Mouse (Mus musculus): ENCODE measurements around the gene Asb16.
"Not testable (repeated sequence)": the region's sequence is repeated elsewhere in the genome, so short reads cannot be mapped to it uniquely, and the experiment has no call there.

The Asb16 gene

GRCm38 (mm10) chr11:102241874-102242273 lies 26.7 kb upstream of the Asb16 start:
- peak; percentile 70 for DNase-seq (ENCODE audit: low read depth, low spot score)

GRCm38 (mm10) chr11:102244926-102245449 lies 23.6 kb upstream of the Asb16 start:
- DNase-seq (ENCODE audit: low read depth, low spot score): peak; percentile 65

GRCm38 (mm10) chr11:102245581-102246272 lies 22.8 kb upstream of the Asb16 start:
- no peak for DNase-seq (ENCODE audit: low read depth, low spot score)

GRCm38 (mm10) chr11:102246273-102246635 lies 22.3 kb upstream of the Asb16 start:
- DNase-seq (ENCODE audit: low read depth, low spot score): no peak

- no peak for DNase-seq (ENCODE audit: low read depth, low spot score)
Measured at GRCm38 (mm10) chr11:102246871-102247270, 21.7 kb upstream of the Asb16 start.

- DNase-seq (ENCODE audit: low read depth, low spot score): peak; percentile 98
Measured at GRCm38 (mm10) chr11:102248630-102249230, 19.8 kb upstream of the Asb16 start, which contains the start of gene BC030867. TSS of gene BC030867 (plus strand) at chr11:102248882.

GRCm38 (mm10) chr11:102249351-102250090 lies 19.0 kb upstream of the Asb16 start:
- peak; percentile 88 for DNase-seq (ENCODE audit: low read depth, low spot score)

- peak; percentile 61 for DNase-seq (ENCODE audit: low read depth, low spot score)
Measured at GRCm38 (mm10) chr11:102257514-102257913, 11.0 kb upstream of the Asb16 start.

- DNase-seq (ENCODE audit: low read depth, low spot score): no peak
Measured at GRCm38 (mm10) chr11:102258095-102258494, 10.4 kb upstream of the Asb16 start.

- peak; percentile 72 for DNase-seq (ENCODE audit: low read depth, low spot score)
Measured at GRCm38 (mm10) chr11:102258521-102258920, 10.0 kb upstream of the Asb16 start.

- DNase-seq (ENCODE audit: low read depth, low spot score): no peak
Measured at GRCm38 (mm10) chr11:102263211-102263610, 5.3 kb upstream of the Asb16 start.

GRCm38 (mm10) chr11:102265816-102266215 lies 2.7 kb upstream of the Asb16 start:
- peak; percentile 53 for DNase-seq (ENCODE audit: low read depth, low spot score)

GRCm38 (mm10) chr11:102266631-102267355 lies 1.8 kb upstream of the Asb16 start:
- no peak for DNase-seq (ENCODE audit: low read depth, low spot score)

- DNase-seq (ENCODE audit: low read depth, low spot score): peak; percentile 96
Measured at GRCm38 (mm10) chr11:102267480-102267879, 1.1 kb upstream of the Asb16 start.

GRCm38 (mm10) chr11:102276411-102276915 lies 7.9 kb downstream of the Asb16 start:
- DNase-seq (ENCODE audit: low read depth, low spot score): peak; percentile 81

- DNase-seq (ENCODE audit: low read depth, low spot score): no peak
Measured at GRCm38 (mm10) chr11:102277754-102278153, 9.2 kb downstream of the Asb16 start.

GRCm38 (mm10) chr11:102279595-102279994 lies 11.1 kb downstream of the Asb16 start:
- no peak for DNase-seq (ENCODE audit: low read depth, low spot score)

GRCm38 (mm10) chr11:102280267-102280666 lies 11.7 kb downstream of the Asb16 start:
- DNase-seq (ENCODE audit: low read depth, low spot score): not testable (repeated sequence)

- peak; percentile 53 for DNase-seq (ENCODE audit: low read depth, low spot score)
Measured at GRCm38 (mm10) chr11:102283922-102284321, 15.4 kb downstream of the Asb16 start.

- DNase-seq (ENCODE audit: low read depth, low spot score): peak; percentile 100
Measured at GRCm38 (mm10) chr11:102284501-102285094, 16.1 kb downstream of the Asb16 start, which contains the start of gene Tmub2. TSS of gene Tmub2 (plus strand) at chr11:102284931.

Measured in ZHBTc4 (cell line).